Mouse (Mus musculus) E14TG2a.4 (cell line): ENCODE results near the gene Fbxw4.

Experiments used
- CTCF ChIP-seq: conservative IDR thresholded peaks from 2 replicates; pipeline ENCODE4 v1.5.1; 2014; ENCODE audit warnings: low read length
- POU5F1 ChIP-seq: IDR thresholded peaks from 2 replicates; pipeline ENCODE4 v1.6.1; 2014; ENCODE audit warnings: low read length, borderline replicate concordance

- TF ChIP-seq CTCF (no peak), POU5F1 (no peak)
Measured at GRCm38 (mm10) chr19:45582161-45582560, 78.0 kb downstream of the Fbxw4 start.
